Mouse (Mus musculus) cortical plate, adult 2 months (tissue): ENCODE measurements around the gene Hps5.

Experiments
- CTCF ChIP-seq: fragments of 200-500 bp; IDR thresholded peaks from 2 replicates; pipeline ENCODE4 v1.5.1; 2011; ENCODE audit warnings: mild to moderate bottlenecking, control low read depth, low read length; ENCODE audit not compliant: insufficient read depth; ENCODE audit errors: extremely low read depth
- POLR2A ChIP-seq: fragments of 200-500 bp; IDR thresholded peaks from 2 replicates; pipeline ENCODE4 v1.6.1; 2011; ENCODE audit warnings: mild to moderate bottlenecking, low read length, control low read depth; ENCODE audit not compliant: insufficient read depth; ENCODE audit errors: extremely low read depth

DNA sequence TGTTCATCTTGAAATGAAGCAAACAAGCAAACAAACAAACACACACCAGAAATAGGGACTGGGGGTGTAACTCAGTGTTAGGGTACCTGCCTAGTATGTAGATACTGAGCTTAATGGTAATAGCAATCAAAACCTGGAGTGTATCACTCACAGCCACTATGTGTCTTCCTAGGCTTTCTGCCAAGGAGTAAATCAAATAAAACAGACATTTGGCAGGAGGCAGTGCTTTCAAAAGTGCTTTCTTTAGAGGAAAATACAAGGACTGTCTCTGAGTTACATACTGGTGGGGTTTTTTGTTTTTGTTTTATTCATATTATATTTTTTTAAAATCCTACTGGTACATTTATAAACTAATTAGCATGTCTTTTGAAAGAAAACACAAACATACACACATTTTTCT lies 28.5 kb downstream of the Hps5 start:
- TF ChIP-seq CTCF (no peak), POLR2A (no peak)
